Mouse (Mus musculus): ENCODE results near the gene Asb11. TPM values are rescaled to one million over a fixed set of nuclear protein-coding genes. Genes with fewer than 3 reads are reported as not detected.

Asb11 gene
- not detected in 2 replicates for polyA plus RNA-seq (2012)

GRCm38 (mm10) chrX:164436709-164437108, at the start of gene Asb11:
Gene Asb11, plus strand, starts transcription at chrX:164436994.
- no peaks in the 10 kb centered on the region for H3K27me3 ChIP-seq (ENCODE audit: control insufficient read depth)
- no peaks in the 10 kb centered on the region for H3K9me3 ChIP-seq (ENCODE audit: control insufficient read depth, low read length)
- no peak for TF ChIP-seq GATA1 (IDR thresholded peaks at IDR 0.05; ENCODE audit: low read length)
- TF ChIP-seq TAL1 (IDR thresholded peaks at IDR 0.05; ENCODE audit: low read length), result no peak
- H3K4me3 ChIP-seq (replicated peaks), result no peak within 1 kb of the TSS
- peaks cover 41% of the 10 kb centered on the region for H3K36me3 ChIP-seq (ENCODE audit: control insufficient read depth)
- H3K4me1 ChIP-seq (ENCODE audit: control insufficient read depth), result peaks cover 6% of the 10 kb centered on the region

GRCm38 (mm10) chrX:164394091-164394490, 42.7 kb upstream of the Asb11 start:
- H3K36me3 ChIP-seq (ENCODE audit: control insufficient read depth), result no peaks in the 10 kb centered on the region
- no peaks in the 10 kb centered on the region for H3K9me3 ChIP-seq (ENCODE audit: control insufficient read depth, low read length)
- H3K27me3 ChIP-seq (ENCODE audit: control insufficient read depth), result no peaks in the 10 kb centered on the region
- H3K4me1 ChIP-seq (ENCODE audit: control insufficient read depth), result no peaks in the 10 kb centered on the region
- TF ChIP-seq GATA1 (IDR thresholded peaks at IDR 0.05; ENCODE audit: low read length), result no peak
- no peak for TF ChIP-seq TAL1 (IDR thresholded peaks at IDR 0.05; ENCODE audit: low read length)
- no peak overlapping the region for H3K4me3 ChIP-seq (replicated peaks)

GRCm38 (mm10) chrX:164398456-164398855, 38.3 kb upstream of the Asb11 start:
- no peaks in the 10 kb centered on the region for H3K36me3 ChIP-seq (ENCODE audit: control insufficient read depth)
- TF ChIP-seq TAL1 (IDR thresholded peaks at IDR 0.05; ENCODE audit: low read length) (no peak), GATA1 (IDR thresholded peaks at IDR 0.05; ENCODE audit: low read length) (no peak)

GRCm38 (mm10) chrX:164405080-164405649, 31.6 kb upstream of the Asb11 start:
- no peak for TF ChIP-seq TAL1 (IDR thresholded peaks at IDR 0.05; ENCODE audit: low read length)
- TF ChIP-seq GATA1 (IDR thresholded peaks at IDR 0.05; ENCODE audit: low read length), result no peak
- H3K4me3 ChIP-seq (replicated peaks), result no peak overlapping the region
- H3K27me3 ChIP-seq (ENCODE audit: control insufficient read depth), result no peaks in the 10 kb centered on the region; the same call in 1 of the 2 replicates
- no peaks in the 10 kb centered on the region for H3K36me3 ChIP-seq (ENCODE audit: control insufficient read depth)
- H3K4me1 ChIP-seq (ENCODE audit: control insufficient read depth), result no peaks in the 10 kb centered on the region
- no peaks in the 10 kb centered on the region for H3K9me3 ChIP-seq (ENCODE audit: control insufficient read depth, low read length)

More at GRCm38 (mm10) chrX:164398456-164398855, 38.3 kb upstream of the Asb11 start:
- Histone ChIP-seq H3K4me3 (replicated peaks) (no peak overlapping the region), H3K27me3 (ENCODE audit: control insufficient read depth) (no peaks in the 10 kb centered on the region), H3K9me3 (ENCODE audit: control insufficient read depth, low read length) (no peaks in the 10 kb centered on the region), H3K4me1 (ENCODE audit: control insufficient read depth) (no peaks in the 10 kb centered on the region)

GRCm38 (mm10) chrX:164406133-164407022, 30.4 kb upstream of the Asb11 start:
- Histone ChIP-seq H3K4me3 (replicated peaks) (no peak overlapping the region), H3K4me1 (ENCODE audit: control insufficient read depth) (no peaks in the 10 kb centered on the region), H3K9me3 (ENCODE audit: control insufficient read depth, low read length) (no peaks in the 10 kb centered on the region), H3K27me3 (ENCODE audit: control insufficient read depth) (no peaks in the 10 kb centered on the region; the same call in 1 of the 2 replicates), H3K36me3 (ENCODE audit: control insufficient read depth) (no peaks in the 10 kb centered on the region)
- no peak for TF ChIP-seq GATA1 (IDR thresholded peaks at IDR 0.05; ENCODE audit: low read length)
- no peak for TF ChIP-seq TAL1 (IDR thresholded peaks at IDR 0.05; ENCODE audit: low read length)

- TF ChIP-seq GATA1 (IDR thresholded peaks at IDR 0.05; ENCODE audit: low read length), result no peak
- no peak for TF ChIP-seq TAL1 (IDR thresholded peaks at IDR 0.05; ENCODE audit: low read length)
- H3K4me3 ChIP-seq (replicated peaks), result no peak overlapping the region
- no peaks in the 10 kb centered on the region; the same call in 1 of the 2 replicates for H3K27me3 ChIP-seq (ENCODE audit: control insufficient read depth)
- no peaks in the 10 kb centered on the region for H3K36me3 ChIP-seq (ENCODE audit: control insufficient read depth)
- no peaks in the 10 kb centered on the region for H3K9me3 ChIP-seq (ENCODE audit: control insufficient read depth, low read length)
- no peaks in the 10 kb centered on the region for H3K4me1 ChIP-seq (ENCODE audit: control insufficient read depth)
Observed at GRCm38 (mm10) chrX:164408301-164408927, 28.4 kb upstream of the Asb11 start.

- H3K9me3 ChIP-seq (ENCODE audit: control insufficient read depth, low read length), result no peaks in the 10 kb centered on the region
- TF ChIP-seq TAL1 (IDR thresholded peaks at IDR 0.05; ENCODE audit: low read length), result no peak
- TF ChIP-seq GATA1 (IDR thresholded peaks at IDR 0.05; ENCODE audit: low read length), result no peak
- no peaks in the 10 kb centered on the region for H3K36me3 ChIP-seq (ENCODE audit: control insufficient read depth)
- H3K4me3 ChIP-seq (replicated peaks), result no peak overlapping the region
- no peaks in the 10 kb centered on the region; the same call in 1 of the 2 replicates for H3K27me3 ChIP-seq (ENCODE audit: control insufficient read depth)
- H3K4me1 ChIP-seq (ENCODE audit: control insufficient read depth), result no peaks in the 10 kb centered on the region
Observed at GRCm38 (mm10) chrX:164410562-164410961, 26.2 kb upstream of the Asb11 start.

GRCm38 (mm10) chrX:164416803-164417202, 20.0 kb upstream of the Asb11 start:
- Histone ChIP-seq H3K4me1 (ENCODE audit: control insufficient read depth) (peaks cover 24% of the 10 kb centered on the region), H3K36me3 (ENCODE audit: control insufficient read depth) (peaks cover 3% of the 10 kb centered on the region), H3K27me3 (ENCODE audit: control insufficient read depth) (no peaks in the 10 kb centered on the region), H3K4me3 (replicated peaks) (no peak overlapping the region), H3K9me3 (ENCODE audit: control insufficient read depth, low read length) (no peaks in the 10 kb centered on the region)
- TF ChIP-seq TAL1 (IDR thresholded peaks at IDR 0.05; ENCODE audit: low read length), result no peak
- no peak for TF ChIP-seq GATA1 (IDR thresholded peaks at IDR 0.05; ENCODE audit: low read length)

GRCm38 (mm10) chrX:164418008-164418407, 18.8 kb upstream of the Asb11 start:
- TF ChIP-seq TAL1 (IDR thresholded peaks at IDR 0.05; ENCODE audit: low read length) (no peak), GATA1 (IDR thresholded peaks at IDR 0.05; ENCODE audit: low read length) (no peak)
- Histone ChIP-seq H3K36me3 (ENCODE audit: control insufficient read depth) (peaks cover 15% of the 10 kb centered on the region), H3K27me3 (ENCODE audit: control insufficient read depth) (no peaks in the 10 kb centered on the region), H3K9me3 (ENCODE audit: control insufficient read depth, low read length) (no peaks in the 10 kb centered on the region), H3K4me1 (ENCODE audit: control insufficient read depth) (peaks cover 32% of the 10 kb centered on the region), H3K4me3 (replicated peaks) (no peak overlapping the region)

All from erythroblast, embryonic 14.5 days (primary cell).